Mouse (Mus musculus): ENCODE results near the gene Pitpna.
A peak's percentile ranks its signal among the peaks of the same experiment; 100 is the strongest.

DNA sequence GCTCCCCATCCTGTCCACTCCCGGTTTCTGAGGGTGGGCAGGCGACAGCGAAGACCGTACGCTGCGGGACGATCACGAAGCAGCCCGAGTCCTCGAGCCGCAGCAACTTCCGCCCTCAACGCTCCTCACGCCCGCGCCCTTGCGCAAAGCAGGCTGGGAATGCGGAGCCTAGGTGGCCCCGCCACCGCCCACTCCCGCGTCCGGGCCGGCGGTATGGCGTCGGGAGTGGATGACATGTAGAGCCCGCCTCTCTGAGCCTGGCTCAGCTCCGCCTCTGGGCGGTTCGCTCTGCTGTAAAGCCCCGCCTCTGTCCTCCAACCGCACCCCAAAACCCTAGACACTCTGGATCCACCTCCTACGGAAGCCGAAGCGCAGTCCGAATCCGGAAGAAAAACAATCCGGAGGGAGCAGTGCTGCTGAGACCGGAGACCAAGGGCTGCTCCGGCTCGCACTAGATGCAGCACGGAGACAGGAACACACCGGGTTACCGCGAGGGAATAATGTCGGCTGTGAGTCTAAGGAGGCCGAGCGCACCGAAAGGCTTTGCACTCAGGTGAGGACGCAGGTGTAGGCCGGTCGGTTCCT, 42.8 kb downstream of the Pitpna start, which contains the start of gene Inpp5k:
- no peak for TF ChIP-seq CTCF (IDR thresholded peaks at IDR 0.05)
- TF ChIP-seq POLR2A (IDR thresholded peaks at IDR 0.05; ENCODE audit: insufficient read depth, low read depth, low read length): peak; percentile 92

Measured in heart, adult 2 months (tissue).